Mouse (Mus musculus): Measurements from ENCODE around the gene Col8a2. TPM values are rescaled to one million over a fixed set of nuclear protein-coding genes. Genes with fewer than 3 reads are reported as not detected.

Col8a2 gene
- polyA plus RNA-seq, 1 experiment from 2014 or later = 1.2 TPM

Other genes starting within 250 kb of the Col8a2 start
- 108 and 124 TPM in 2 replicates for gene Mrps15, start 239.9 kb upstream of the Col8a2 start, polyA plus RNA-seq (2014; fragmentation: Nextera tagmentation; extraction: Ambion mirVana)
- gene Oscp1, start 228.2 kb upstream of the Col8a2 start, polyA plus RNA-seq (2014; fragmentation: Nextera tagmentation; extraction: Ambion mirVana) = 31.2 and 32.0 TPM in 2 replicates
- 63.1 and 76.6 TPM in 2 replicates for gene Lsm10, start 190.2 kb upstream of the Col8a2 start, polyA plus RNA-seq (2014; fragmentation: Nextera tagmentation; extraction: Ambion mirVana)
- 22.2 and 25.1 TPM in 2 replicates for gene Stk40, start 182.8 kb upstream of the Col8a2 start, polyA plus RNA-seq (2014; fragmentation: Nextera tagmentation; extraction: Ambion mirVana)
- 13.4 and 14.2 TPM in 2 replicates for gene Eva1b, start 139.0 kb upstream of the Col8a2 start, polyA plus RNA-seq (2014; fragmentation: Nextera tagmentation; extraction: Ambion mirVana)
- 1.1 TPM in 2 replicates for gene Sh3d21, start 123.3 kb upstream of the Col8a2 start, polyA plus RNA-seq (2014; fragmentation: Nextera tagmentation; extraction: Ambion mirVana)
- gene Thrap3, start 84.0 kb upstream of the Col8a2 start, polyA plus RNA-seq (2014; fragmentation: Nextera tagmentation; extraction: Ambion mirVana) = 128 and 152 TPM in 2 replicates
- gene Map7d1, start 30.4 kb upstream of the Col8a2 start, polyA plus RNA-seq (2014; fragmentation: Nextera tagmentation; extraction: Ambion mirVana) = 54.8 and 67.8 TPM in 2 replicates
- gene Trappc3, start 24.5 kb upstream of the Col8a2 start, polyA plus RNA-seq (2014; fragmentation: Nextera tagmentation; extraction: Ambion mirVana) = 36.9 and 39.3 TPM in 2 replicates
- 53.9 and 62.4 TPM in 2 replicates for gene Adprhl2, start 34.9 kb downstream of the Col8a2 start, polyA plus RNA-seq (2014; fragmentation: Nextera tagmentation; extraction: Ambion mirVana)
- gene Tekt2, start 38.9 kb downstream of the Col8a2 start, polyA plus RNA-seq (2014; fragmentation: Nextera tagmentation; extraction: Ambion mirVana) = 9.4 and 11.1 TPM in 2 replicates
- gene Ago3, start 142.8 kb downstream of the Col8a2 start, polyA plus RNA-seq (2014; fragmentation: Nextera tagmentation; extraction: Ambion mirVana) = 7.7 and 13.4 TPM in 2 replicates
- gene Ago1, start 181.8 kb downstream of the Col8a2 start, polyA plus RNA-seq (2014; fragmentation: Nextera tagmentation; extraction: Ambion mirVana) = 19.0 and 22.1 TPM in 2 replicates
- gene Ago4, start 246.7 kb downstream of the Col8a2 start, polyA plus RNA-seq (2014; fragmentation: Nextera tagmentation; extraction: Ambion mirVana) = 5.7 and 6.4 TPM in 2 replicates

Measured in forebrain, embryonic 14.5 days (tissue).